Mouse (Mus musculus) left cerebral cortex, adult 9 months (tissue): ENCODE results near the gene Ccdc120.
"Not testable (repeated sequence)": the region's sequence is repeated elsewhere in the genome, so short reads cannot be mapped to it uniquely, and the experiment has no call there.

Experiments used
- DNase-seq, 2 experiments: peaks; one replicate each; pipeline ENCODE4 v3.0.0; 2022; ENCODE audit warnings: low spot score in 2 of 2

The Ccdc120 gene

GRCm38 (mm10) chrX:7753627-7754026 is 2.9 kb upstream of the Ccdc120 start:
- not testable (repeated sequence) for DNase-seq

GRCm38 (mm10) chrX:7745429-7745828 is 5.3 kb downstream of the Ccdc120 start:
- DNase-seq: no peak

- DNase-seq: no peak
Observed at GRCm38 (mm10) chrX:7744940-7745339, 5.8 kb downstream of the Ccdc120 start.

- DNase-seq: no peak
Observed at GRCm38 (mm10) chrX:7743470-7743869, 7.2 kb downstream of the Ccdc120 start.

GRCm38 (mm10) chrX:7741103-7741502 is 9.6 kb downstream of the Ccdc120 start:
- DNase-seq: no peak

- no peak for DNase-seq
Observed at GRCm38 (mm10) chrX:7740082-7740819, 10.5 kb downstream of the Ccdc120 start.

GRCm38 (mm10) chrX:7739336-7740081 is 11.2 kb downstream of the Ccdc120 start:
- no peak for DNase-seq

- DNase-seq: peak in 1 of 2 experiments; percentile 41
Observed at GRCm38 (mm10) chrX:7733571-7734156, 17.0 kb downstream of the Ccdc120 start.

- DNase-seq: no peak
Observed at GRCm38 (mm10) chrX:7728922-7729265, 21.8 kb downstream of the Ccdc120 start.

GRCm38 (mm10) chrX:7728215-7728921 is 22.3 kb downstream of the Ccdc120 start, which contains the start of gene Praf2:
Praf2 (plus strand) TSS chrX:7728439.
- DNase-seq: peak; percentile 75 to 86

GRCm38 (mm10) chrX:7727176-7727575 is 23.5 kb downstream of the Ccdc120 start:
- no peak for DNase-seq

- DNase-seq: no peak
Observed at GRCm38 (mm10) chrX:7725841-7726240, 24.9 kb downstream of the Ccdc120 start.

GRCm38 (mm10) chrX:7724135-7724534 is 26.6 kb downstream of the Ccdc120 start:
- no peak for DNase-seq

- DNase-seq: no peak
Observed at GRCm38 (mm10) chrX:7722691-7723090, 28.0 kb downstream of the Ccdc120 start.

- no peak for DNase-seq
Observed at GRCm38 (mm10) chrX:7722282-7722611, 28.5 kb downstream of the Ccdc120 start.

- DNase-seq: peak; percentile 44
Observed at GRCm38 (mm10) chrX:7721514-7722281, 29.0 kb downstream of the Ccdc120 start, which contains the start of gene Gm45208. Gm45208 (plus strand) TSS chrX:7722245.

- DNase-seq: not testable (repeated sequence)
Observed at GRCm38 (mm10) chrX:7716058-7716457, 34.6 kb downstream of the Ccdc120 start.

- DNase-seq: peak; percentile 92 to 96
Observed at GRCm38 (mm10) chrX:7714135-7714899, 36.4 kb downstream of the Ccdc120 start, which contains the start of gene Wdr45. Wdr45 (plus strand) TSS chrX:7714333.

GRCm38 (mm10) chrX:7713764-7714134 is 37.0 kb downstream of the Ccdc120 start:
- DNase-seq: not testable (repeated sequence)

- peak; percentile 81 to 88 for DNase-seq
Observed at GRCm38 (mm10) chrX:7696954-7697381, 53.7 kb downstream of the Ccdc120 start, which contains the start of gene Gpkow. Gpkow (plus strand) TSS chrX:7697131.
